In genomic region chr15:101929666-101930065, GRCm38 (mm10) we compare ENCODE assay signal across 10 mouse cellular contexts. TPM values are rescaled to one million over a fixed set of nuclear protein-coding genes. Genes with fewer than 3 reads are reported as not detected.
A peak's percentile ranks its signal among the peaks of the same experiment; 100 is the strongest.
DNase-seq lines count a peak whose midpoint lies in the region; ATAC-seq and TF ChIP-seq lines count a peak whose summit lies in the region.
"Had no signal": no experiment of that assay in that cellular context is flagged by ENCODE, and none has a peak within 500 bp of the region (broad histone marks: within the 10 kb centered on the region; RNA-seq: fewer than 3 reads in every experiment).

No protein-coding gene starts in this region.

- no peaks in the 10 kb centered on the region for H3K9me3 ChIP-seq in hindbrain, postnatal 0 days (ENCODE audit: low read length)
- H3K9me3 ChIP-seq in liver, embryonic 12.5 days (replicated peaks) = no peaks in the 10 kb centered on the region
- H3K9me3 ChIP-seq in neural tube, embryonic 12.5 days = no peaks in the 10 kb centered on the region

- WGBS in hindbrain, postnatal 0 days = 9% methylated on average over 17 of the region's 17 CpGs
- WGBS in liver, embryonic 12.5 days (ENCODE audit: insufficient replicate concordance) = 3% methylated on average over 17 of the region's 17 CpGs
- 4% methylated on average over 17 of the region's 17 CpGs for WGBS in neural tube, embryonic 12.5 days

- 0 out of 2 replicates have a peak overlapping the region, but pooled peaks have one; percentile 1 for H3K4me3 ChIP-seq in hindbrain, postnatal 0 days (ENCODE audit: low read length)
- peak overlapping the region; percentile 14; the same call in 1 of the 2 replicates for H3K4me3 ChIP-seq in liver, embryonic 12.5 days
- H3K4me3 ChIP-seq in neural tube, embryonic 12.5 days = 0 out of 2 replicates have a peak overlapping the region, but pooled peaks have one; percentile 8
- H3K4me3 ChIP-seq: erythroblast, embryonic 14.5 days had no signal

- H3K4me1 ChIP-seq in hindbrain, postnatal 0 days (ENCODE audit: insufficient read depth, low read length) = 0 out of 2 replicates have a peak, but pooled peaks cover 11% of the 10 kb centered on the region
- H3K4me1 ChIP-seq in liver, embryonic 12.5 days = peaks cover 8% of the 10 kb centered on the region
- H3K4me1 ChIP-seq in neural tube, embryonic 12.5 days = 0 out of 2 replicates have a peak, but pooled peaks cover 11% of the 10 kb centered on the region

- peak overlapping the region; percentile 38 for H3K4me2 ChIP-seq in hindbrain, postnatal 0 days (ENCODE audit: low read depth, low read length)
- peak overlapping the region; percentile 50 for H3K4me2 ChIP-seq in liver, embryonic 12.5 days
- peak overlapping the region; percentile 55 for H3K4me2 ChIP-seq in neural tube, embryonic 12.5 days (replicated peaks)

- peak overlapping the region; percentile 21; the same call in 1 of the 2 replicates for H3K9ac ChIP-seq in hindbrain, postnatal 0 days (replicated peaks; ENCODE audit: low read length)
- no peak overlapping the region for H3K9ac ChIP-seq in liver, embryonic 12.5 days
- no peak overlapping the region for H3K9ac ChIP-seq in neural tube, embryonic 12.5 days

- DNase-seq in thymus, postnatal 4 days = peak; percentile 14
- no peak for DNase-seq in thymus, postnatal 0 days (ENCODE audit: low spot score)
- peak; percentile 4 for DNase-seq in hindbrain, postnatal 0 days (ENCODE audit: low spot score)
- no peak for DNase-seq in layer of hippocampus, adult 9-11 months
- no peak for DNase-seq in layer of hippocampus, postnatal 14 days (ENCODE audit: low spot score in 2 of 2)

- no peaks in the 10 kb centered on the region; the same call in 1 of the 2 replicates for H3K27me3 ChIP-seq in hindbrain, postnatal 0 days (ENCODE audit: insufficient read depth, low read length)
- peaks cover 54% of the 10 kb centered on the region for H3K27me3 ChIP-seq in liver, embryonic 12.5 days (replicated peaks)
- peaks cover 17% of the 10 kb centered on the region; the same call in 1 of the 2 replicates for H3K27me3 ChIP-seq in neural tube, embryonic 12.5 days (replicated peaks)

- no peak for TF ChIP-seq CTCF in hindbrain, postnatal 0 days (IDR thresholded peaks at IDR 0.05; ENCODE audit: low read depth)

- no peak overlapping the region for H3K27ac ChIP-seq in hindbrain, postnatal 0 days
- no peak overlapping the region for H3K27ac ChIP-seq in liver, embryonic 12.5 days
- H3K27ac ChIP-seq in neural tube, embryonic 12.5 days = no peak overlapping the region

- no peak; the same call in 1 of the 2 replicates for ATAC-seq in hindbrain, postnatal 0 days
- ATAC-seq in liver, embryonic 12.5 days = no peak
- ATAC-seq in neural tube, embryonic 12.5 days (ENCODE audit: low FRiP score, low read depth) = no peak
- ATAC-seq in megakaryocyte-erythroid progenitor cell, adult 5-6 weeks (replicated peaks; ENCODE audit: low FRiP score, low TSS enrichment, poor library complexity, severe bottlenecking) = no peak

- H3K36me3 ChIP-seq in hindbrain, postnatal 0 days (ENCODE audit: insufficient read depth, low read length) = no peaks in the 10 kb centered on the region
- H3K36me3 ChIP-seq in liver, embryonic 12.5 days = no peaks in the 10 kb centered on the region
- H3K36me3 ChIP-seq in neural tube, embryonic 12.5 days = no peaks in the 10 kb centered on the region

RNA-seq across cellular contexts. Expression of gene Krt4, which starts 5.1 kb away (rescaled TPM):
- polyA plus RNA-seq in thymus, postnatal 0 days (2015; fragmentation: Nextera tagmentation; extraction: Ambion mirVana) = 1.2 and 43.4 TPM in 2 replicates
- total RNA-seq in hindbrain, postnatal 0 days (2014; rRNA removed) = not detected in 2 replicates
- polyA plus RNA-seq in hindbrain, postnatal 0 days (2015; fragmentation: Nextera tagmentation; extraction: Ambion mirVana) = not detected in 2 replicates
- polyA plus RNA-seq in liver, embryonic 12.5 days (2016; fragmentation: Nextera tagmentation; extraction: Ambion mirVana) = not detected in 2 replicates
- polyA plus RNA-seq in neural tube, embryonic 12.5 days (2016; fragmentation: Nextera tagmentation; extraction: Ambion mirVana) = not detected in 2 replicates
- total RNA-seq in layer of hippocampus, postnatal 14 days (2021) = not detected
- total RNA-seq in megakaryocyte-erythroid progenitor cell, adult 5-6 weeks (2014; fragmentation: Nextera tagmentation) = not detected in 2 replicates
- not detected in 2 replicates for total RNA-seq in megakaryocyte-erythroid progenitor cell, adult 5-6 weeks (2017)
- polyA plus RNA-seq: erythroblast, embryonic 14.5 days; spleen, adult 2 months had no signal

RNA-seq across cellular contexts. Expression of gene Krt79, which starts 10.5 kb away (rescaled TPM):
- polyA plus RNA-seq in thymus, postnatal 0 days (2015; fragmentation: Nextera tagmentation; extraction: Ambion mirVana) = 0.71 and 0.74 TPM in 2 replicates
- 0.21 and 0.65 TPM in 2 replicates for total RNA-seq in hindbrain, postnatal 0 days (2014; rRNA removed)
- 0.50 and 0.52 TPM in 2 replicates for polyA plus RNA-seq in hindbrain, postnatal 0 days (2015; fragmentation: Nextera tagmentation; extraction: Ambion mirVana)
- not detected in 2 replicates for polyA plus RNA-seq in liver, embryonic 12.5 days (2016; fragmentation: Nextera tagmentation; extraction: Ambion mirVana)
- 0.18 TPM in 1 of 2 replicates, not detected in the other for polyA plus RNA-seq in neural tube, embryonic 12.5 days (2016; fragmentation: Nextera tagmentation; extraction: Ambion mirVana)
- under 1 TPM in 1 of 2 experiments, not detected in 1; 0.44 TPM for total RNA-seq in layer of hippocampus, postnatal 14 days (2021)
- not detected in 2 replicates for total RNA-seq in megakaryocyte-erythroid progenitor cell, adult 5-6 weeks (2014; fragmentation: Nextera tagmentation)
- not detected in 2 replicates for total RNA-seq in megakaryocyte-erythroid progenitor cell, adult 5-6 weeks (2017)
- polyA plus RNA-seq: erythroblast, embryonic 14.5 days; spleen, adult 2 months had no signal

RNA-seq across cellular contexts. Expression of gene Krt78, which starts 24.4 kb away (rescaled TPM):
- 0.43 and 0.50 TPM in 2 replicates for polyA plus RNA-seq in thymus, postnatal 0 days (2015; fragmentation: Nextera tagmentation; extraction: Ambion mirVana)
- total RNA-seq in hindbrain, postnatal 0 days (2014; rRNA removed) = not detected in 2 replicates
- not detected in 2 replicates for polyA plus RNA-seq in hindbrain, postnatal 0 days (2015; fragmentation: Nextera tagmentation; extraction: Ambion mirVana)
- polyA plus RNA-seq in liver, embryonic 12.5 days (2016; fragmentation: Nextera tagmentation; extraction: Ambion mirVana) = not detected in 2 replicates
- polyA plus RNA-seq in neural tube, embryonic 12.5 days (2016; fragmentation: Nextera tagmentation; extraction: Ambion mirVana) = 0.05 TPM in 1 of 2 replicates, not detected in the other
- total RNA-seq in layer of hippocampus, postnatal 14 days (2021) = not detected
- total RNA-seq in megakaryocyte-erythroid progenitor cell, adult 5-6 weeks (2014; fragmentation: Nextera tagmentation) = not detected in 2 replicates
- not detected in 2 replicates for total RNA-seq in megakaryocyte-erythroid progenitor cell, adult 5-6 weeks (2017)
- polyA plus RNA-seq: spleen, adult 2 months had no signal

RNA-seq across cellular contexts. Expression of gene Krt76, which starts 36.9 kb away (rescaled TPM):
- polyA plus RNA-seq in thymus, postnatal 0 days (2015; fragmentation: Nextera tagmentation; extraction: Ambion mirVana) = 0.51 and 0.74 TPM in 2 replicates
- total RNA-seq in hindbrain, postnatal 0 days (2014; rRNA removed) = 0.05 TPM in 1 of 2 replicates, not detected in the other
- 0.08 TPM in 1 of 2 replicates, not detected in the other for polyA plus RNA-seq in hindbrain, postnatal 0 days (2015; fragmentation: Nextera tagmentation; extraction: Ambion mirVana)
- not detected in 2 replicates for polyA plus RNA-seq in liver, embryonic 12.5 days (2016; fragmentation: Nextera tagmentation; extraction: Ambion mirVana)
- not detected in 2 replicates for polyA plus RNA-seq in neural tube, embryonic 12.5 days (2016; fragmentation: Nextera tagmentation; extraction: Ambion mirVana)
- not detected for total RNA-seq in layer of hippocampus, postnatal 14 days (2021)
- total RNA-seq in megakaryocyte-erythroid progenitor cell, adult 5-6 weeks (2014; fragmentation: Nextera tagmentation) = not detected in 2 replicates
- not detected in 2 replicates for total RNA-seq in megakaryocyte-erythroid progenitor cell, adult 5-6 weeks (2017)
- polyA plus RNA-seq: erythroblast, embryonic 14.5 days; spleen, adult 2 months had no signal

Comparison
In these comparisons a context has a peak if more than half of its experiments do, and no peak if none do; other contexts are left out.
1. DNase-seq: peak in thymus, postnatal 4 days (single experiment) and hindbrain, postnatal 0 days (single experiment); none in thymus, postnatal 0 days (single experiment), layer of hippocampus, adult 9-11 months (single experiment) and layer of hippocampus, postnatal 14 days (0 of 2).
2. Peak in every context shown above with its lines, with median percentiles within 50 percentile points of each other: H3K4me2 ChIP-seq and H3K4me3 ChIP-seq.